Mouse (Mus musculus) cerebellum, adult 2 months (tissue): ENCODE measurements at regions not wholly inside any gene's neighbourhood (a gene's known extent, or its start where the extent isn't known, plus 50 kb on each side); places are given as distances from the start of the nearest gene placed in this dataset.

Experiments
- CTCF ChIP-seq: fragments of 200-500 bp; IDR thresholded peaks from 2 replicates; pipeline ENCODE4 v1.5.1; 2011; ENCODE audit warnings: low read depth, mild to moderate bottlenecking, control low read depth, low read length, moderate library complexity, borderline replicate concordance; ENCODE audit not compliant: insufficient read depth
- POLR2A ChIP-seq: fragments of 200-500 bp; IDR thresholded peaks from 2 replicates; pipeline ENCODE4 v1.6.1; 2011; ENCODE audit warnings: low read length, control low read depth, borderline replicate concordance; ENCODE audit not compliant: insufficient read depth

DNA sequence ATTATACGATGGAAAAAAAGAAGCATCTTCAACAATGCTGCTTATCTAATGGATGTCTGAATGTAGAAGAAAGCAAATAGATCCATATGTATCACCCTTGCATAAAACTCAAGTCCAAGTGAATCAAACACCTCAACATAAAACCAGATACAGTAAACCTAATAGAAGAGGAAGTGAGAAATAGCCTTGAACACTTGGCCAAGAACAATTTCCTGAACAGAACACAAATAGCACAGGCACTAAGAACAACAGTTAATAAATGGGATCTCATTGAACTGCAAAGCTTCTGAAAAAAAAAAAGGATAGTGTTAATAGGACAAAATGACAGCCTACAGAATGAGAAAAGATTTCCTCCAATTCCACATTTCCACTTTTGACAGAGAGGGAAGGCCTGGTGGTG lies 60.5 kb upstream of the Nxt1 start:
- TF ChIP-seq CTCF = no peak
- TF ChIP-seq POLR2A = no peak
